Mouse (Mus musculus): Measurements from ENCODE around the gene Pole2. TPM values are rescaled to one million over a fixed set of nuclear protein-coding genes. Genes with fewer than 3 reads are reported as not detected.
A peak's percentile ranks its signal among the peaks of the same experiment; 100 is the strongest.
"Not testable (repeated sequence)": the region's sequence is repeated elsewhere in the genome, so short reads cannot be mapped to it uniquely, and the experiment has no call there.

Pole2 gene
- total and polyA plus RNA-seq, 2 experiments from 2014 or later, result 2.6 to 5.0 TPM

DNA sequence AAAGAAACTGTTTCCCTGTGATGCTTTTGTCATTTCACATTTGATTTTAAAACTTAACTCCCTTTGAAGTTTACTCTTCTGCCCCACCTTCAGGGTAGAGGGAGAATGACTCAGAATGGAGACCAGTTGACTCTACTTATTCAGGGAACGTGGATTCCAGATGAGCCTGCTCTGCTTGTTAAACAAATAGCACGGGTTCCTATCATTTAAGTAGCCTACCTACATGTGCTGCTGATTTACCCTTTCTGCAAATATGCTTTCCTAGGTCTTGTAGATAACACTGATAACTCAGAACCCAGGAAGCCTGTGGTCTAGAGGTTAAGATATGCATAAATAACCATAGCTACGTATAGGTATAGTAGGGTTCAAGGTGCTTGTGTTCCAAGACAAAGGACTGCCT, 63.1 kb downstream of the Pole2 start:
- Histone ChIP-seq H3K27me3 (ENCODE audit: insufficient read depth, low read length) (no peaks in the 10 kb centered on the region), H3K4me1 (ENCODE audit: insufficient read depth) (0 out of 2 replicates have a peak, but pooled peaks cover 5% of the 10 kb centered on the region), H3K4me3 (ENCODE audit: low read depth, low read length) (no peak overlapping the region), H3K9ac (no peak overlapping the region), H3K4me2 (ENCODE audit: low read depth) (no peak overlapping the region), H3K27ac (ENCODE audit: low read depth, low read length) (no peak overlapping the region), H3K36me3 (ENCODE audit: insufficient read depth) (no peaks in the 10 kb centered on the region), H3K9me3 (ENCODE audit: low read length) (no peaks in the 10 kb centered on the region)
- ATAC-seq (no peak), DNase-seq (no peak)
- TF ChIP-seq CTCF (IDR thresholded peaks at IDR 0.05; ENCODE audit: low read depth), result no peak
- WGBS, result 59% methylated on average over 3 of the region's 3 CpGs

DNA sequence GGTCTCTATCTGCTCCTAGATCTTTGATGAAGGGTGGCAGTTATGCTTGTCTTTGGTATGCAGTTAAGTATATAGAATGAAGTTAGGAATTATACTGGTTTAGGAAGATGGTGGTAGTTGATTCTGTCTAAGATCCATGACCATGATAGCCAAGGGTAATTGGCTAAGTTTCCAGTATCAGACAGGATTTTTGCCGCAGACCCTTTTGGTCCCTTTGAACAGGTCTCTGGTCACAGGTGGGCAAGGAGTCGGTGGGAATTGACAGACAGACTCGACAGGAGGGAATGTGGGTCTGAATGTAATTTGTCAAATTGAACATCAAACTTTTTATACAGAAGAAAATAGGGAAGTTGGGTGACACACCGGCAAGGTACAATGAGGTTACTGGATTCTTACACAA, 64.4 kb downstream of the Pole2 start:
- H3K4me3 ChIP-seq (ENCODE audit: low read depth, low read length); H3K27ac ChIP-seq (ENCODE audit: low read depth, low read length): not testable (repeated sequence)
- WGBS, result 84% methylated on average over 4 of the region's 4 CpGs

DNA sequence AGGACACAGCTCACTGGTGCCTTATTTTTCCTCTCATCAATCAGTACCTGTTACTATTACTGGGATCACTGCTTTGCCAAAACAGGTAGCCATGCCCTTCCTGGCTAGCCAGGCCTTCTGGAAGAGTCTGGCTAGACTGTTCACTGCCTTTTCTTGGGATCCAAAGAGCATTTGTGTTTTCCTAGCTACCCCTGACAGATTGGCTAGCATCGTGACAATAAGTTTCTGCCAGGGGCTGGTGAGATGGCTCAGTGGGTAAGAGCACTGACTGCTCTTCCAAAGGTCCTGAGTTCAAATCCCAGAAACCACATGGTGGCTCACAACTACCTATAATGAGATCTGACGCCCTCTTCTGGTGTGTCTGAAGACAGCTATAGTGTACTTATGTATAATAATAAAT, 67.3 kb downstream of the Pole2 start:
- DNase-seq; H3K9ac ChIP-seq; H3K4me3 ChIP-seq (ENCODE audit: low read depth, low read length); H3K27me3 ChIP-seq (ENCODE audit: insufficient read depth, low read length); H3K9me3 ChIP-seq (ENCODE audit: low read length); ATAC-seq; H3K4me1 ChIP-seq (ENCODE audit: insufficient read depth); H3K4me2 ChIP-seq (ENCODE audit: low read depth); H3K27ac ChIP-seq (ENCODE audit: low read depth, low read length): not testable (repeated sequence)
- peaks cover 14% of the 10 kb centered on the region; the same call in 1 of the 2 replicates for H3K36me3 ChIP-seq (ENCODE audit: insufficient read depth)
- WGBS, result 80% methylated on average over 2 of the region's 2 CpGs

More for the DNA sequence above, 64.4 kb downstream of the Pole2 start:
- H3K4me1 ChIP-seq (ENCODE audit: insufficient read depth); H3K27me3 ChIP-seq (ENCODE audit: insufficient read depth, low read length); H3K36me3 ChIP-seq (ENCODE audit: insufficient read depth); H3K9ac ChIP-seq; H3K4me2 ChIP-seq (ENCODE audit: low read depth); DNase-seq; ATAC-seq; H3K9me3 ChIP-seq (ENCODE audit: low read length): not testable (repeated sequence)

DNA sequence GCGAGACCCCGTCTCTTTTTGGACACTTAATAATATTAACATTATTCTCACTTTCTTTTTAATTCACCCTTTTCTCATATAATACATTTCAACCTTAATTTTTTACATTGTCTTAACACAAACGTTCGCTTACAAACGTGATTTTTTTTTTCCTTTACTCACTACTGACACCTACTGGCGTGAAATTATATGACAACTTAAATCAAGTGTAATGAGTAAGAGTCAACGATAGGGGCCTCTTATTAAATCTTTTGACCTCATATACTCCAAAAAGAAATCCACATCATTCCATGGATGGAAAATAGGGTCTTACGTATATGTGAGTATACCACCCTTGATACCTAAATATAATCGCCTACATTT, 68.4 kb downstream of the Pole2 start:
- 4% methylated on average over 9 of the region's 9 CpGs for WGBS
- H3K4me3 ChIP-seq (ENCODE audit: low read depth, low read length), result peak overlapping the region; percentile 65
- ATAC-seq, result no peak
- H3K9me3 ChIP-seq (ENCODE audit: low read length), result no peaks in the 10 kb centered on the region
- DNase-seq, result peak; percentile 91
- H3K36me3 ChIP-seq (ENCODE audit: insufficient read depth), result peaks cover 14% of the 10 kb centered on the region; the same call in 1 of the 2 replicates
- no peaks in the 10 kb centered on the region for H3K27me3 ChIP-seq (ENCODE audit: insufficient read depth, low read length)
- H3K27ac ChIP-seq (ENCODE audit: low read depth, low read length), result peak overlapping the region; percentile 50; the same call in 1 of the 2 replicates
- TF ChIP-seq CTCF (IDR thresholded peaks at IDR 0.05; ENCODE audit: low read depth), result peak; percentile 83
- peak overlapping the region; percentile 29; the same call in 1 of the 2 replicates for H3K4me2 ChIP-seq (ENCODE audit: low read depth)
- H3K9ac ChIP-seq, result no peak overlapping the region
- H3K4me1 ChIP-seq (ENCODE audit: insufficient read depth), result peaks cover 5% of the 10 kb centered on the region; the same call in 1 of the 2 replicates

DNA sequence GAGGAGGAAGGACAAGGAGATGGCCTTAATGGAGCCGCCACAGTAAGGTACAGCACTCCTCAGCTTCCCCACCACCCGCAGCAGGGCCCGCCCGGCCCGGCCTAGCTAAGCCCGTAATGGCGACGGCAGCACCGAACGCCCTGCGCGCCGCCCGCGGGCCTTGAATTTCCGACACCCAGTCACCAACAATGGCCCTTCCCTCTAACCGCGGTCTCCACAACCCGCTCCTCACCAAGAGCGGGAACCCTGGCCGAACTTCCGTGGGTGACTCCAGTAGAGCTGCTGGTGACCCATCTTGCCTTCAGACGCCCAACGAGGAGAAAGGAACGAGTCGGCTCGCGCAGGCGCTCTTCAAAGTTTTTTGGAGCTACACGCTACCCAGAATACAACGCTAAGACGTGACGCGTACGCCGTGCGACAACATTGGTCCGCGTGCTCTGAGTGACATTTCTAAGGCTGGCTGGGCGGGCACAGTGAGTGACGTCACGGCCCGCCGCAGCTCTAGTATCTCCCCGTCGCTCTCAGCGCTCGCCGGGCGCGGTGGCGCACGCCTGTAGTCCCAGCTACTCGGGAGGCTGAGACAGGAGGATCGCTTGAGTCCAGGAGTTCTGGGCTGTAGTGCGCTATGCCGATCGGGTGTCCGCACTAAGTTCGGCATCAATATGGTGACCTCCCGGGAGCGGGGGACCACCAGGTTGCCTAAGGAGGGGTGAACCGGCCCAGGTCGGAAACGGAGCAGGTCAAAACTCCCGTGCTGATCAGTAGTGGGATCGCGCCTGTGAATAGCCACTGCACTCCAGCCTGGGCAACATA, 69.0 kb downstream of the Pole2 start, which contains the start of gene Rps29:
TSS of gene Rps29 (minus strand) at position 422 of the 813 bp plus-strand sequence.
- not testable (repeated sequence) for H3K4me1 ChIP-seq (ENCODE audit: insufficient read depth); H3K27me3 ChIP-seq (ENCODE audit: insufficient read depth, low read length); H3K9me3 ChIP-seq (ENCODE audit: low read length)
- H3K27ac ChIP-seq (ENCODE audit: low read depth, low read length), result peak within 1 kb of the TSS; percentile 96
- H3K9ac ChIP-seq, result peak within 1 kb of the TSS; percentile 86
- DNase-seq (peak; percentile 100), ATAC-seq (peak; percentile 99)
- peak within 1 kb of the TSS; percentile 55 for H3K4me2 ChIP-seq (ENCODE audit: low read depth)
- peak within 1 kb of the TSS; percentile 65 for H3K4me3 ChIP-seq (ENCODE audit: low read depth, low read length)
- under 1% methylated on average over 57 of the region's 68 CpGs for WGBS
- peaks cover 14% of the 10 kb centered on the region; the same call in 1 of the 2 replicates for H3K36me3 ChIP-seq (ENCODE audit: insufficient read depth)

DNA sequence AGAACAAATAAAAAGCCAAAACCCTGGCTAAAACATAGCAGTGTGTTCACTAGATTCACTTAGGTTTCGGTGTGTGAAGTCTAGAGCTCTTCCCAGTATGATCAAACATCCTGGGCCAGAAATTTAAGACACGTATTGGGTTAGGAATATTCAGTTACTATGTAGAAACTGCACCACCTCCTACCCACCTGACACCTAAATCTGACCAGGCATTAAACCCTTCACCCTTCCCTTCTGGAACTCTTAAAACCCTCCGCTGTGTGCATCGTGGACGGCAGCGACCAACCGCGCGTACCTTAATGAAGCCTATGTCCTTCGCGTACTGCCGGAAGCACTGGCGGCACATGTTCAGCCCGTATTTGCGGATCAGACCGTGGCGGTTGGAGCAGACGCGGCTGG, 69.6 kb downstream of the Pole2 start:
- peak overlapping the region; percentile 65 for H3K4me3 ChIP-seq (ENCODE audit: low read depth, low read length)
- 2% methylated on average over 19 of the region's 19 CpGs for WGBS
- no peak for TF ChIP-seq CTCF (IDR thresholded peaks at IDR 0.05; ENCODE audit: low read depth)
- H3K36me3 ChIP-seq (ENCODE audit: insufficient read depth), result peaks cover 14% of the 10 kb centered on the region; the same call in 1 of the 2 replicates
- H3K9me3 ChIP-seq (ENCODE audit: low read length), result no peaks in the 10 kb centered on the region
- DNase-seq (no peak), ATAC-seq (no peak)
- H3K27me3 ChIP-seq (ENCODE audit: insufficient read depth, low read length), result no peaks in the 10 kb centered on the region
- peaks cover 5% of the 10 kb centered on the region; the same call in 1 of the 2 replicates for H3K4me1 ChIP-seq (ENCODE audit: insufficient read depth)
- peak overlapping the region; percentile 96 for H3K27ac ChIP-seq (ENCODE audit: low read depth, low read length)
- H3K9ac ChIP-seq, result peak overlapping the region; percentile 86
- peak overlapping the region; percentile 55 for H3K4me2 ChIP-seq (ENCODE audit: low read depth)

DNA sequence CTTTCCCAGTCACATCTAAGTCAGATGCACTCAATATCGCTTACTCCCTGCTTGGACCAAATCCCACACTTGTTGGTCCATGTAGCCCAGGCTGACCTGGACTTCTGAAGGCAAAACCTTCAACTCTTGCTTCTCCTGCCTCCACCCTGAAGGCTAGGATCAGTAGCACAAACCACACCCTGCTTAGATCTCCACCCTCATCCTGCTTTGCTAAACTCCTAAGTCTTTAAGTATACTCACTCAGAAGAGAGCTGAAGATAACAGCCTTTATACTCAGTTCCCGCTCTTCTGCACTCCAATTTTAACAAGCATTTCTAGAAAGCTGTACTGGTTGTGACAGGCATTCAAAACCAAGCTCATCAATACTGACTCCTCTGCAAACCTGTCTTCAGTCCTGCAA, 70.9 kb downstream of the Pole2 start:
- WGBS, result 97% methylated on average over 2 of the region's 2 CpGs
- no peak overlapping the region for H3K4me3 ChIP-seq (ENCODE audit: low read depth, low read length)
- H3K4me1 ChIP-seq (ENCODE audit: insufficient read depth), result peaks cover 5% of the 10 kb centered on the region; the same call in 1 of the 2 replicates
- TF ChIP-seq CTCF (IDR thresholded peaks at IDR 0.05; ENCODE audit: low read depth), result no peak
- no peaks in the 10 kb centered on the region for H3K27me3 ChIP-seq (ENCODE audit: insufficient read depth, low read length)
- no peak for DNase-seq
- ATAC-seq, result no peak
- no peak overlapping the region for H3K27ac ChIP-seq (ENCODE audit: low read depth, low read length)
- H3K36me3 ChIP-seq (ENCODE audit: insufficient read depth), result peaks cover 14% of the 10 kb centered on the region; the same call in 1 of the 2 replicates
- no peak overlapping the region for H3K9ac ChIP-seq
- H3K9me3 ChIP-seq (ENCODE audit: low read length), result no peaks in the 10 kb centered on the region
- H3K4me2 ChIP-seq (ENCODE audit: low read depth), result no peak overlapping the region

Data from forebrain, postnatal 0 days (tissue).